Mouse (Mus musculus) bone marrow macrophage, adult 2 months (primary cell): Measurements from ENCODE around the gene Acadsb.

Experiments
- CTCF ChIP-seq: IDR thresholded peaks from 2 replicates; pipeline ENCODE4 v1.5.1; 2012; ENCODE audit warnings: low read depth, mild to moderate bottlenecking, low read length, moderate library complexity
- POLR2A ChIP-seq: IDR thresholded peaks from 2 replicates; pipeline ENCODE4 v1.6.1; 2012; ENCODE audit warnings: mild to moderate bottlenecking, low read depth, low read length, borderline replicate concordance

GRCm38 (mm10) chr7:131424912-131425311 lies 14.5 kb downstream of the Acadsb start:
- TF ChIP-seq CTCF: no peak
- no peak for TF ChIP-seq POLR2A
